Mouse (Mus musculus) spleen, postnatal 10 days (tissue): ENCODE results near the gene Pygb.

ENCODE experiments used
- DNase-seq, 2 experiments: peaks; one replicate each; pipeline ENCODE4 v3.0.0; 2021 to 2022; ENCODE audit warnings: low spot score in 2 of 2

Gene Pygb

GRCm38 (mm10) chr2:150841109-150841508 lies 54.6 kb downstream of the Pygb start:
- DNase-seq, result no peak

- DNase-seq, result no peak
Measured at GRCm38 (mm10) chr2:150842049-150842461, 55.5 kb downstream of the Pygb start.

DNA sequence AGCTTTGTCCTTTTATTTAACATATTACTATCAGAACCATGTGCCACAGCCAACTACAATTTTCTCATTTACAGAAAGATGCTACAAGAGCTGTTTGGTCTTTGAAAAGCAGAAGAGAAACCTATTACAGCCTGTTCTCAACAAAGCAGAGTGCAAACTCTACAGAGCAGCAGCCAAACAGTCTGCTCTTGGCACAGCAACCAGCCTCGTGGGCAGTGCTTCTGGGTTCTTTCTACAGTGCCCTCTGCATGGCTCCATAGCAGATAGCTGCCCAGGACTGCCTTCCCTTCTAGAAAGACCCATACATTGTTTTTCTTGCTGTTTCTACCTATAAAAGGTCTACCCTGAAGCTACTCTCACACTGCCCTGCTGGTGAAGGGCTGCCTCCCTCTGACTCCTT lies 58.3 kb downstream of the Pygb start:
- no peak for DNase-seq

DNA sequence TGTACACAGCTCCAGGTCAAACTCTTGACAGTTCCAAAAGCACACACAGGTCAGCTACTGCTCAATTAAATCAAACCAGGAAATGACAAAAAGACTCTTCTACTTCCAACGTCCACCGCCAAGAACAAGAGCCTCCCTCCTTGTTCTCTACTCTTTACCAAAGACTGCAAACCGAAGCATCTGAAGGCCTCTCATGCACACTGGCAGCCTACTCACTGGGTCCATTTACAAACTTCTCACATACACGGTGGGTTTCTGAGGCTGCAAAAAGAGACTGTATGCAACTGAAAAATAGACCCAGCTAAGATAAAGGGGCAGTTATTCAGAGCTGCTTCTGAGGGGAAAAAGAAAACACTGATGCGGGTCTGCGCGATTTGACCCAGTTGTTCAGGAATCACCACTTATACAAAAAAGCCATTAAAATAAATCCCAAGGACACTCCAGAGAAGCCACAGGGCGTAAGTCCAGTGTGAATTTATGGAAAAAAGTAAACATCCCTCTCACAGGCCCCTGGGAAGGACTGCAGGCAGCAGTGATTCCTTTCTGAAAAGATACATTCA lies 61.0 kb downstream of the Pygb start:
- DNase-seq, result peak in 1 of 2 experiments; percentile 4

- DNase-seq, result peak in 1 of 2 experiments; percentile 12
Measured at GRCm38 (mm10) chr2:150851251-150851650, 64.7 kb downstream of the Pygb start.

GRCm38 (mm10) chr2:150855186-150855585 lies 68.7 kb downstream of the Pygb start:
- DNase-seq, result peak in 1 of 2 experiments; percentile 1

- DNase-seq, result no peak
Measured at GRCm38 (mm10) chr2:150858724-150859487, 72.4 kb downstream of the Pygb start.

- no peak for DNase-seq
Measured at GRCm38 (mm10) chr2:150859709-150860470, 73.4 kb downstream of the Pygb start.

DNA sequence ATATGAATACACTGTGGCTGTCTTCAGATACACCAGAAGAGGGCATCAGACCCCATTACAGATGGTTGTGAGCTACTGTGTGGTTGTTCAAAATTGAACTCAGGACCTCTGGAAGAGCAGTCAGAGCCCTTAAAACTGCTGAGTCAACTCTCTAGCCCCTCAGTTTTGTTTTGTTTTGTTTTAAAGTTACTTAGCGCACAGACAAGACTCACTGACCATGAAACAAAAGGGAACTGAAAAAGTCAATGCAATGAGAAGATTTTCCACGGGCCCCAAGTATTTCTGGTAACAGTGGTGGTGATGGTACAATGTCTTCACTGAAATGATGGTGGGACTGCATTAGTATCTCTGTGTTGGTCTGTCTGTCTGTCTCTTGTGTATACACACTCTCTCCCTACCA lies 74.6 kb downstream of the Pygb start:
- no peak for DNase-seq

DNA sequence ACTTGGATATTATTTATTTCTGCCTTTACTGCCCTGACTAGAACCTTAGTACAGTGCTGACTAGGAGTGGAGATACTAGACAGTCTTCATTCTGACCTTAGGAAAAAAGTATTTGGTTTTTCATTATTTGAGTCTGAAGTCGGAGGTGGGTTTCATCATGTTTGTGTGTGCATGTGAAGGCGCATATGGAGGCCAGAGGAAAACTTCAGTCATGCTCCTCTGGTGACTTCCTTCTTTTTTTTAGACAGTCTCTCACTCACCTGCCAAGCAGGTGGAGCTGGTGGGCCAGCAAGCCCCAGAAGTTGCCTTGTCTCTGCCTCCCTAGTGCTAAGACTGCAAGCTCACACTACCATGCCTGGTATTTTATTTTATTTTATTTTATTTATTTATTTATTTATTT lies 80.5 kb downstream of the Pygb start:
- DNase-seq, result no peak

GRCm38 (mm10) chr2:150869446-150869845 lies 82.9 kb downstream of the Pygb start:
- no peak for DNase-seq

GRCm38 (mm10) chr2:150874508-150874907 lies 88.0 kb downstream of the Pygb start:
- DNase-seq, result no peak

- no peak for DNase-seq
Measured at GRCm38 (mm10) chr2:150875226-150875625, 88.7 kb downstream of the Pygb start.

- DNase-seq, result no peak
Measured at GRCm38 (mm10) chr2:150877561-150877960, 91.0 kb downstream of the Pygb start.
